In genomic region chr4:134956328-134956727, GRCm38 (mm10) we compare ENCODE assay signal across 8 mouse cellular contexts. TPM values are rescaled to one million over a fixed set of nuclear protein-coding genes. Genes with fewer than 3 reads are reported as not detected.
A peak's percentile ranks its signal among the peaks of the same experiment; 100 is the strongest.
DNase-seq lines count a peak whose midpoint lies in the region; ATAC-seq lines count a peak whose summit lies in the region.

No protein-coding gene starts in this region.

- no peak overlapping the region for H3K9ac ChIP-seq in heart, embryonic 12.5 days

- H3K4me2 ChIP-seq in heart, embryonic 12.5 days: no peak overlapping the region

- no peak; the same call in 1 of the 2 replicates for ATAC-seq in heart, embryonic 12.5 days (ENCODE audit: insufficient number of reproducible peaks, low FRiP score)
- peak; percentile 62 for ATAC-seq in monocyte, adult 5-6 weeks (replicated peaks; ENCODE audit: insufficient number of reproducible peaks, low FRiP score, low TSS enrichment, poor library complexity, severe bottlenecking)

- peaks cover 76% of the 10 kb centered on the region for H3K27me3 ChIP-seq in heart, embryonic 12.5 days (replicated peaks)

- no peak overlapping the region for H3K27ac ChIP-seq in heart, embryonic 12.5 days (ENCODE audit: poor library complexity, severe bottlenecking)

- 11% methylated on average over 3 of the region's 3 CpGs for WGBS in heart, embryonic 12.5 days

- DNase-seq in heart, adult 11 months: peak; percentile 93
- DNase-seq in MN1 (ENCODE audit: low spot score): peak; percentile 75
- peak; percentile 68 to 84 for DNase-seq in cerebellum, postnatal 25 days
- DNase-seq in heart, postnatal 36 days: peak; percentile 75 to 77
- DNase-seq in left cerebral cortex, postnatal 14 days (ENCODE audit: low spot score in 2 of 2): peak; percentile 54 to 65
- peak; percentile 21 to 34 for DNase-seq in thymus, adult 18-20 months

- no peaks in the 10 kb centered on the region for H3K9me3 ChIP-seq in heart, embryonic 12.5 days (replicated peaks)

- no peak overlapping the region for H3K4me3 ChIP-seq in heart, embryonic 12.5 days

- no peaks in the 10 kb centered on the region for H3K36me3 ChIP-seq in heart, embryonic 12.5 days

- intact Hi-C loops in heart, postnatal 36 days (cut with DNase I): loop anchor here (5.0 kb wide), 1 partner anchor 64 kb away; no protein-coding TSS in a partner anchor
- intact Hi-C loops in left cerebral cortex, postnatal 14 days (cut with DNase I): no loop called here

- H3K4me1 ChIP-seq in heart, embryonic 12.5 days (replicated peaks): peaks cover 3% of the 10 kb centered on the region; the same call in 1 of the 2 replicates

RNA-seq across cellular contexts. Expression of gene Syf2, which starts 25.6 kb away (rescaled TPM):
- polyA plus RNA-seq in heart, embryonic 12.5 days (2016; fragmentation: Nextera tagmentation; extraction: Ambion mirVana): 55.7 and 61.9 TPM in 2 replicates
- 10 to 100 TPM; 56.1 to 65.6 TPM for total RNA-seq in heart, postnatal 36 days (2021)
- total RNA-seq in left cerebral cortex, postnatal 14 days (2021): 10 to 100 TPM; 39.0 to 39.1 TPM
- total RNA-seq in monocyte, adult 5-6 weeks (2017): 551 to 822 TPM (median 699 TPM) in 3 replicates

RNA-seq across cellular contexts. Expression of gene Rsrp1, which starts 32.9 kb away (rescaled TPM):
- polyA plus RNA-seq in heart, embryonic 12.5 days (2016; fragmentation: Nextera tagmentation; extraction: Ambion mirVana): 386 and 405 TPM in 2 replicates
- 100 to 1,000 TPM; 129 to 206 TPM for total RNA-seq in heart, postnatal 36 days (2021)
- 100 to 1,000 TPM; 261 to 276 TPM for total RNA-seq in left cerebral cortex, postnatal 14 days (2021)
- 359 to 640 TPM (median 511 TPM) in 3 replicates for total RNA-seq in monocyte, adult 5-6 weeks (2017)

RNA-seq across cellular contexts. Expression of gene Tmem50a, which starts 41.5 kb away (rescaled TPM):
- polyA plus RNA-seq in heart, embryonic 12.5 days (2016; fragmentation: Nextera tagmentation; extraction: Ambion mirVana): 140 and 145 TPM in 2 replicates
- 10 to 100 TPM; 65.8 to 71.3 TPM for total RNA-seq in heart, postnatal 36 days (2021)
- total RNA-seq in left cerebral cortex, postnatal 14 days (2021): 100 to 1,000 TPM; 125 to 129 TPM
- 424 to 614 TPM (median 508 TPM) in 3 replicates for total RNA-seq in monocyte, adult 5-6 weeks (2017)

Comparison
In these comparisons a context has a peak if more than half of its experiments do, and no peak if none do; other contexts are left out.
1. DNase-seq: peak in every context shown above with its lines; median percentile 93 in heart, adult 11 months; 76 in cerebellum, postnatal 25 days; 76 in heart, postnatal 36 days; 75 in MN1; 60 in left cerebral cortex, postnatal 14 days; 28 in thymus, adult 18-20 months.